ENCODE assay signal across 16 mouse cellular contexts in the genomic region with DNA sequence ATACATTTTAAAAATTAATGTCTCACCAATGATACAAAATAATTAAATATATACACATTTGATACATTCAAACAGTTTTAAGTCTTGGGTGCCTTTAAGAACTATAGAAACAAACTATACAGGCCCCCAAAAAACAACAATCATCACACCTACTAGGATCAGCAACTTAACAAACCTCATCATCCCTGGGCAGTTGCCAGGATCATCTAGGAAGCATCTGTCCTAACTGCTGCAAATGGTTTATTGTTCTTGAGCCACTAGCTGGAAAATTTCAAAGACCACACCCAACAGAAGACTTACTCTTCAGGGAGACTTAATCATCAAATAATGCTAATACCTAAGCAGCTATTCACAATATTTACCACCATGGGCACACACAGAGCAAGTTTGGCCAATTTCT.
"Had no signal": no experiment of that assay in that cellular context is flagged by ENCODE, and none has a peak within 500 bp of the region (broad histone marks: within the 10 kb centered on the region; RNA-seq: fewer than 3 reads in every experiment).

No protein-coding gene starts in this region.

- H3K4me3 ChIP-seq: layer of hippocampus, adult 2 months; limb, embryonic 13.5 days; midbrain, embryonic 13.5 days; myocyte; neural tube, embryonic 15.5 days had no signal

- H3K36me3 ChIP-seq: midbrain, embryonic 13.5 days; neural tube, embryonic 15.5 days had no signal

- DNase-seq: kidney, adult 9 months; kidney, postnatal 4 days; left cerebral cortex, postnatal 4 days; lung, embryonic 14.5 days; right cerebral cortex, adult 18-20 months; right cerebral cortex, postnatal 25 days; thymus, postnatal 4 days had no signal

- H3K27me3 ChIP-seq: limb, embryonic 13.5 days; midbrain, embryonic 13.5 days; neural tube, embryonic 15.5 days had no signal

- H3K4me2 ChIP-seq: limb, embryonic 13.5 days; lung, embryonic 14.5 days; midbrain, embryonic 13.5 days; neural tube, embryonic 15.5 days had no signal

- H3K27ac ChIP-seq: kidney, postnatal 0 days; layer of hippocampus, adult 2 months; limb, embryonic 13.5 days; liver, embryonic 14.5 days; midbrain, embryonic 13.5 days; neural tube, embryonic 15.5 days; stomach, postnatal 0 days had no signal

- H3K4me1 ChIP-seq: midbrain, embryonic 13.5 days; neural tube, embryonic 15.5 days had no signal

- ATAC-seq: intestine, postnatal 0 days; midbrain, embryonic 13.5 days had no signal

- H3K9me3 ChIP-seq: limb, embryonic 13.5 days; midbrain, embryonic 13.5 days; neural tube, embryonic 15.5 days had no signal

- H3K9ac ChIP-seq: limb, embryonic 13.5 days; liver, embryonic 14.5 days; lung, embryonic 14.5 days; midbrain, embryonic 13.5 days; neural tube, embryonic 15.5 days had no signal
